ENCODE assay signal across 12 mouse cellular contexts in genomic region chr6:135250926-135251699, GRCm38 (mm10). TPM values are rescaled to one million over a fixed set of nuclear protein-coding genes. Genes with fewer than 3 reads are reported as not detected.
A peak's percentile ranks its signal among the peaks of the same experiment; 100 is the strongest.
DNase-seq lines count a peak whose midpoint lies in the region; TF ChIP-seq lines count a peak whose summit lies in the region.
"Had no signal": no experiment of that assay in that cellular context is flagged by ENCODE, and none has a peak within 500 bp of the region (broad histone marks: within the 10 kb centered on the region; RNA-seq: fewer than 3 reads in every experiment).

No protein-coding gene starts in this region.

- intact Hi-C loops in gastrocnemius, adult 2 months (cut with DNase I), result loop anchor here (2.0 kb wide), 1 partner anchor 118 kb away; no protein-coding TSS in a partner anchor
- intact Hi-C loops in gastrocnemius, postnatal 14 days (cut with DNase I; ENCODE audit: low total_unique reads), result loop anchor here (5.0 kb wide), 1 partner anchor 126 kb away; no protein-coding TSS in a partner anchor
- intact Hi-C loops in left cerebral cortex, adult 2 months (cut with DNase I), result no loop called here

- TF ChIP-seq POLR2A in testis, adult 2 months (IDR thresholded peaks at IDR 0.05; ENCODE audit: control insufficient read depth, low read depth, low read length), result no peak; the same call in 1 of the 2 replicates

- no peak overlapping the region for H3K4me3 ChIP-seq in gastrocnemius, adult 2 months
- H3K4me3 ChIP-seq in testis, adult 2 months (ENCODE audit: control insufficient read depth, low read depth, low read length), result peak overlapping the region; percentile 80
- no peak overlapping the region for H3K4me3 ChIP-seq in left cerebral cortex, adult 2 months

- no peak for DNase-seq in gastrocnemius, adult 2 months
- no peak for DNase-seq in gastrocnemius, postnatal 14 days
- DNase-seq in testis, postnatal 10 days (ENCODE audit: low spot score), result no peak
- peak; percentile 67 to 83 for DNase-seq in lung, adult 18-20 months
- no peak for DNase-seq in right cerebral cortex, adult 18-20 months
- DNase-seq in frontal cortex, postnatal 36 days (ENCODE audit: low spot score in 2 of 2), result no peak
- no peak for DNase-seq in left cerebral cortex, adult 2 months (ENCODE audit: extremely low spot score in 1 of 2, low spot score in 2 of 2)
- DNase-seq: cerebellum, adult 18-20 months had no signal

- peaks cover 10% of the 10 kb centered on the region for H3K4me1 ChIP-seq in testis, adult 2 months (ENCODE audit: control insufficient read depth, insufficient read depth, low read length)

- peak overlapping the region; percentile 81 for H3K27ac ChIP-seq in gastrocnemius, adult 2 months
- H3K27ac ChIP-seq in testis, adult 2 months (ENCODE audit: control insufficient read depth, insufficient read depth, low read depth, low read length), result peak overlapping the region; percentile 56
- H3K27ac ChIP-seq in left cerebral cortex, adult 2 months, result no peak overlapping the region

- no peak for TF ChIP-seq CTCF in gastrocnemius, adult 2 months (IDR thresholded peaks at IDR 0.05)
- TF ChIP-seq CTCF in testis, adult 2 months (IDR thresholded peaks at IDR 0.05; ENCODE audit: control insufficient read depth, insufficient read depth, insufficient replicate concordance, low read depth, low read length), result no peak
- no peak for TF ChIP-seq CTCF in left cerebral cortex, adult 2 months (IDR thresholded peaks at IDR 0.05)

- H3K27me3 ChIP-seq in testis, adult 2 months (ENCODE audit: control insufficient read depth, insufficient read depth, low read length), result no peaks in the 10 kb centered on the region; the same call in 1 of the 2 replicates

- H3K36me3 ChIP-seq in testis, adult 2 months (ENCODE audit: control insufficient read depth, insufficient read depth, low read length), result no peaks in the 10 kb centered on the region
- H3K36me3 ChIP-seq: forebrain, embryonic 10.5 days had no signal

RNA-seq across cellular contexts. Expression of gene Gsg1, which starts 3.0 kb away (rescaled TPM):
- not detected for total RNA-seq in gastrocnemius, adult 2 months (2021)
- under 1 TPM in 1 of 2 experiments, not detected in 1; 0.29 TPM for total RNA-seq in gastrocnemius, postnatal 14 days (2021)
- 4,178 and 4,188 TPM in 2 replicates for polyA plus RNA-seq in testis, adult 2 months (2012; rRNA removed)
- total RNA-seq in left cerebral cortex, adult 2 months (2021), result not detected
- total RNA-seq: left cerebral cortex, postnatal 10 days had no signal
- polyA plus RNA-seq: forebrain, embryonic 10.5 days had no signal

RNA-seq across cellular contexts. Expression of gene Hebp1, which starts 53.3 kb away (rescaled TPM):
- 10 to 100 TPM in 1 of 2 experiments, 1 to 10 TPM in 1; 3.8 to 10.3 TPM for total RNA-seq in gastrocnemius, adult 2 months (2021)
- total RNA-seq in gastrocnemius, postnatal 14 days (2021), result 10 to 100 TPM in 1 of 2 experiments, 1 to 10 TPM in 1; 9.7 to 10.3 TPM
- 4.7 and 4.9 TPM in 2 replicates for polyA plus RNA-seq in testis, adult 2 months (2012; rRNA removed)
- total RNA-seq in left cerebral cortex, adult 2 months (2021), result 10 to 100 TPM; 45.3 to 46.9 TPM

RNA-seq across cellular contexts. Expression of gene Fam234b, which starts 53.3 kb away (rescaled TPM):
- 1 to 10 TPM; 2.7 to 3.8 TPM for total RNA-seq in gastrocnemius, adult 2 months (2021)
- 1 to 10 TPM; 2.5 to 3.1 TPM for total RNA-seq in gastrocnemius, postnatal 14 days (2021)
- 18.3 and 20.9 TPM in 2 replicates for polyA plus RNA-seq in testis, adult 2 months (2012; rRNA removed)
- total RNA-seq in left cerebral cortex, adult 2 months (2021), result 100 to 1,000 TPM; 167 to 178 TPM

RNA-seq across cellular contexts. Expression of gene Pbp2, which starts 59.1 kb away (rescaled TPM):
- under 1 TPM in 1 of 2 experiments, not detected in 1; 0.17 TPM for total RNA-seq in gastrocnemius, adult 2 months (2021)
- total RNA-seq in gastrocnemius, postnatal 14 days (2021), result not detected
- polyA plus RNA-seq in testis, adult 2 months (2012; rRNA removed), result 232 and 235 TPM in 2 replicates
- total RNA-seq in left cerebral cortex, adult 2 months (2021), result under 1 TPM; 0.28 to 0.54 TPM
- total RNA-seq: hematopoietic stem cell, adult 5-6 weeks; left cerebral cortex, postnatal 10 days had no signal
- polyA plus RNA-seq: forebrain, embryonic 10.5 days had no signal

Comparison
In these comparisons a context has a peak if more than half of its experiments do, and no peak if none do; other contexts are left out.
1. DNase-seq: peak in lung, adult 18-20 months (2 of 2); none in gastrocnemius, adult 2 months (single experiment), gastrocnemius, postnatal 14 days (single experiment), testis, postnatal 10 days (single experiment), right cerebral cortex, adult 18-20 months (single experiment), frontal cortex, postnatal 36 days (0 of 2) and left cerebral cortex, adult 2 months (0 of 2).
2. RNA of gene Hebp1, which starts 53.3 kb away (total RNA-seq): 45.3 to 46.9 TPM in left cerebral cortex, adult 2 months; 3.8 to 10.3 TPM in gastrocnemius, adult 2 months and 9.7 to 10.3 TPM in gastrocnemius, postnatal 14 days; every median in the first group is over 4 times any median in the second.
3. RNA of gene Fam234b, which starts 53.3 kb away (total RNA-seq): 167 to 178 TPM in left cerebral cortex, adult 2 months; 2.7 to 3.8 TPM in gastrocnemius, adult 2 months and 2.5 to 3.1 TPM in gastrocnemius, postnatal 14 days; every median in the first group is over 10 times any median in the second.